In genomic region chr2:65336608-65337007, GRCm38 (mm10) we compare ENCODE assay signal across 14 mouse cellular contexts. TPM values are rescaled to one million over a fixed set of nuclear protein-coding genes. Genes with fewer than 3 reads are reported as not detected.
"Had no signal": no experiment of that assay in that cellular context is flagged by ENCODE, and none has a peak within 500 bp of the region (broad histone marks: within the 10 kb centered on the region; RNA-seq: fewer than 3 reads in every experiment).

No protein-coding gene starts in this region.

- ATAC-seq: intestine, postnatal 0 days; liver, embryonic 12.5 days had no signal

- H3K9me3 ChIP-seq: liver, embryonic 12.5 days; midbrain, embryonic 13.5 days; neural tube, embryonic 12.5 days; stomach, embryonic 15.5 days had no signal

- H3K27ac ChIP-seq: liver, embryonic 12.5 days; midbrain, embryonic 13.5 days; neural tube, embryonic 12.5 days; stomach, embryonic 15.5 days had no signal

- H3K4me1 ChIP-seq: stomach, embryonic 15.5 days had no signal

- H3K4me3 ChIP-seq: liver, embryonic 12.5 days; midbrain, embryonic 13.5 days; myocyte; neural tube, embryonic 12.5 days; stomach, embryonic 15.5 days had no signal

- H3K36me3 ChIP-seq: liver, embryonic 12.5 days; midbrain, embryonic 13.5 days; neural tube, embryonic 12.5 days; stomach, embryonic 15.5 days had no signal

- DNase-seq: kidney, adult 8-10 months; kidney, postnatal 36 days; left cerebral cortex, postnatal 4 days; retina, postnatal 1 day; right cerebral cortex, postnatal 4 days; spleen, adult 18-20 months; thymus, postnatal 36 days had no signal

- H3K27me3 ChIP-seq: liver, embryonic 12.5 days; midbrain, embryonic 13.5 days; neural tube, embryonic 12.5 days; stomach, embryonic 15.5 days had no signal

RNA-seq across cellular contexts. Expression of gene Slc38a11, which starts 27.2 kb away (rescaled TPM):
- polyA plus RNA-seq: liver, embryonic 12.5 days; lung, embryonic 16.5 days; myocyte had no signal
